Mouse (Mus musculus): ENCODE data around the gene Cd7. TPM values are rescaled to one million over a fixed set of nuclear protein-coding genes. Genes with fewer than 3 reads are reported as not detected.
"Not testable (repeated sequence)": the region's sequence is repeated elsewhere in the genome, so short reads cannot be mapped to it uniquely, and the experiment has no call there.

Gene Cd7
- total RNA-seq (2021), result not detected
- long read RNA-seq, experiment 1, result 0 reads
- long read RNA-seq, experiment 2, result 0 reads

- intact Hi-C loops (cut with DNase I; ENCODE audit: low total_unique reads), result no loop called here
These were observed at the start of gene Cd7 for GRCm38 (mm10) chr11:121039302-121039701. Cd7 (minus strand) TSS chr11:121039418.

GRCm38 (mm10) chr11:121088997-121089396 lies 49.8 kb upstream of the Cd7 start:
- DNase-seq, result no peak
- intact Hi-C loops (cut with DNase I; ENCODE audit: low total_unique reads), result no loop called here

More at GRCm38 (mm10) chr11:121039302-121039701, at the start of gene Cd7:
- no peak for DNase-seq

GRCm38 (mm10) chr11:121086296-121086695 lies 47.1 kb upstream of the Cd7 start:
- intact Hi-C loops (cut with DNase I; ENCODE audit: low total_unique reads), result no loop called here
- no peak for DNase-seq

- no peak for DNase-seq
- intact Hi-C loops (cut with DNase I; ENCODE audit: low total_unique reads), result no loop called here
These were observed 46.0 kb upstream of the Cd7 start for GRCm38 (mm10) chr11:121085181-121085580.

GRCm38 (mm10) chr11:121082857-121083500 lies 43.8 kb upstream of the Cd7 start:
- intact Hi-C loops (cut with DNase I; ENCODE audit: low total_unique reads), result no loop called here
- no peak for DNase-seq

- intact Hi-C loops (cut with DNase I; ENCODE audit: low total_unique reads), result no loop called here
These were observed 43.0 kb upstream of the Cd7 start for GRCm38 (mm10) chr11:121082250-121082649.

GRCm38 (mm10) chr11:121081120-121081519 lies 41.9 kb upstream of the Cd7 start, which contains the start of gene Sectm1a:
Sectm1a (minus strand) TSS chr11:121081220.
- intact Hi-C loops (cut with DNase I; ENCODE audit: low total_unique reads), result no loop called here
- no peak for DNase-seq

More at GRCm38 (mm10) chr11:121082250-121082649, 43.0 kb upstream of the Cd7 start:
- DNase-seq, result no peak

GRCm38 (mm10) chr11:121080330-121080729 lies 41.1 kb upstream of the Cd7 start:
- intact Hi-C loops (cut with DNase I; ENCODE audit: low total_unique reads), result no loop called here
- DNase-seq, result no peak

- DNase-seq, result no peak
- intact Hi-C loops (cut with DNase I; ENCODE audit: low total_unique reads), result no loop called here
These were observed 36.4 kb upstream of the Cd7 start for GRCm38 (mm10) chr11:121075655-121076054.

- DNase-seq; intact Hi-C loops (cut with DNase I; ENCODE audit: low total_unique reads): not testable (repeated sequence)
These were observed 30.4 kb upstream of the Cd7 start for GRCm38 (mm10) chr11:121069662-121070061.

- no peak for DNase-seq
- intact Hi-C loops (cut with DNase I; ENCODE audit: low total_unique reads), result no loop called here
These were observed 28.7 kb upstream of the Cd7 start for GRCm38 (mm10) chr11:121067895-121068294.

- intact Hi-C loops (cut with DNase I; ENCODE audit: low total_unique reads), result no loop called here
- no peak for DNase-seq
These were observed 25.0 kb upstream of the Cd7 start for GRCm38 (mm10) chr11:121064197-121064596.

GRCm38 (mm10) chr11:121063379-121063778 lies 24.2 kb upstream of the Cd7 start, which contains the start of gene Sectm1b:
Sectm1b (minus strand) TSS chr11:121063569.
- DNase-seq, result no peak
- intact Hi-C loops (cut with DNase I; ENCODE audit: low total_unique reads), result no loop called here

GRCm38 (mm10) chr11:121061615-121062014 lies 22.4 kb upstream of the Cd7 start:
- DNase-seq, result no peak
- intact Hi-C loops (cut with DNase I; ENCODE audit: low total_unique reads), result no loop called here

- intact Hi-C loops (cut with DNase I; ENCODE audit: low total_unique reads); DNase-seq: not testable (repeated sequence)
These were observed 21.3 kb upstream of the Cd7 start for GRCm38 (mm10) chr11:121060401-121061067.

- intact Hi-C loops (cut with DNase I; ENCODE audit: low total_unique reads), result loop anchor here (10.0 kb wide), 1 partner anchor 135 kb away; no protein-coding TSS in a partner anchor
- DNase-seq, result no peak
These were observed 20.3 kb upstream of the Cd7 start for GRCm38 (mm10) chr11:121059471-121059870.

- DNase-seq, result no peak
- intact Hi-C loops (cut with DNase I; ENCODE audit: low total_unique reads), result loop anchor here (10.0 kb wide), 1 partner anchor 136 kb away; no protein-coding TSS in a partner anchor
These were observed 19.7 kb upstream of the Cd7 start for GRCm38 (mm10) chr11:121058956-121059355.

GRCm38 (mm10) chr11:121058122-121058521 lies 18.9 kb upstream of the Cd7 start:
- no peak for DNase-seq
- intact Hi-C loops (cut with DNase I; ENCODE audit: low total_unique reads), result loop anchor here (10.0 kb wide), 1 partner anchor 137 kb away; no protein-coding TSS in a partner anchor

GRCm38 (mm10) chr11:121056536-121057236 lies 17.5 kb upstream of the Cd7 start:
- intact Hi-C loops (cut with DNase I; ENCODE audit: low total_unique reads), result loop anchor here (10.0 kb wide), 1 partner anchor 138 kb away; no protein-coding TSS in a partner anchor
- no peak for DNase-seq

GRCm38 (mm10) chr11:121053536-121053935 lies 14.3 kb upstream of the Cd7 start:
- intact Hi-C loops (cut with DNase I; ENCODE audit: low total_unique reads), result loop anchor here (10.0 kb wide), 1 partner anchor 141 kb away; no protein-coding TSS in a partner anchor

More at GRCm38 (mm10) chr11:121053536-121053935, 14.3 kb upstream of the Cd7 start:
- DNase-seq, result peak; percentile 73
